Mouse (Mus musculus) adrenal gland, adult (tissue): ENCODE measurements around the gene Ralbp1.

Experiments used
- DNase-seq, 2 experiments: peaks; one replicate each; pipeline ENCODE4 v3.0.0; 2022 to 2023; ENCODE audit warnings: low spot score in 1 of 2; ENCODE audit not compliant: inconsistent age in 2 of 2

Ralbp1 gene

DNA sequence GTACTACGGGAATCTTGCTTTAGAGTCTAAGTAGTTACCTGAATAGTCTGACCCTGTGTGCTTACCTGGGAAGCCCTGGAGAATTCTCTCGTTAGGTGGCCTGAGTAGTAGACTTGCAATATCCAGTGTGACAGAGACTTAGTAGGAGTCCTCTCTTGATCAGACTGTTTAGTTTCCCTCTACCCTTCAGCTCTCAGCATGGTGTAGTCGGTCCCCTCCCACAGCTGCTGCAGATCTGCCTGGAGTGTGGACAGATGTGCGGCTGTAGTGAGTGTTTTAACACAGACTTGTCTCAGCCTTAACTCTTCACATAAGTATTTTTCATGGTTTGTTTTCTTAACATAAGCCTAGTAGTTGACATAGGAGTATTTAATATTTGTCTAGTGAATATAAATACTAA lies 83.6 kb downstream of the Ralbp1 start:
- no peak for DNase-seq

DNA sequence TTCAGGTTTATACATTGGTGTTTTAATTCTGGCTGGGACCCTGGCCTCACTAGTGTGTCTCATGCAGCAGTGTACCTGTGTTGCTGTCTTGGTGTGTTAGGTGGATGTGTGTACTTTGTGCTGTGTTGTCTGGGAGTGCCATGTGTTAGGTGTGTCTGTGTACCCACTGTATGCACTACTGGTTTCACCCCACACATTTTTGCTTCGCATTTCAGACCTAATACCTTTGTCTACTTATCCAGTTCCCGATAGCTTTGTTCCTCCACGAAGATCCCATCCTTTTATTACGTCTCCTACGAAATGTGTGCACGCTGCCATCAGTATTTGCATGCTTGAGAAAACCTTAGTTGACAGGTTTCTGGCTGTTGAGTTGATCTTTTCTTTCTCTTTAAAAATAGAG lies 85.1 kb downstream of the Ralbp1 start:
- DNase-seq: no peak

DNA sequence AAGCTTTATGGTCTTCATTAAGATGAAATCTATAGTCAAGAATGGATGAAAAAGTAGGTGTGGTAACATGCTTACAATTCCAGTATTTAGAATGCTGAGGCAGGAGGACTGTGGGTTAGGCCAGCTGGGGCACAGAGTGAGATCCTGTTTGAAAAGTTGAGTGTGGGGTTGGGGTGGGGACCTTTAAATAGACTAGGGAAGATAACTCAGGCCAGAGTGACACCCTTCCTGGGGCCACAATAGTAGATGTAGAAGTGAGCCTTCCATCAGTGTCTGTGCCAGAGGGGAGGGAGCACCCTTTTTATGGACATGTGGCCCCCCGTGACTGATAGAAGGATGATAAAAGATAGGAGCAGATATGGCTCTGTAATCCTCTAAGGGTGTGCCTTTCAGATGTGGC lies 86.2 kb downstream of the Ralbp1 start:
- DNase-seq: no peak

DNA sequence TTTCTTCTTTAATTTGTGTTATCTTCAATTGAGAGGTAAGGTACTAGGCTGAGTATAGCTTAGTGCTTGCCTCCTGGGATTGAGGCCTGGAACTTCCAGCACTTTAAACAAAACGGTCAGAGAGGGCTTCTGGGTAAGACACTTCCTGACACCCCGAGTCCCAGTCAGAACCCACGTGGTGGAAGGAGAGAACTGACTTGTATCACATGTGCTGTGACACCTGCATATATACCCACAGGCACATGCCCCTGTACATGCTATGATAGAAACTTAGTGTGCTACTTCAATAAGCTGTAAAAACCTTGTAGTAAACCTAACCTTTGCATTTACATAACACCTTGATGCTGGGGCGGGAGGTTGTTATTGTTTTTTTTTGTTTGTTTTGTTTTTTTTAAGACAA lies 87.2 kb downstream of the Ralbp1 start:
- DNase-seq: no peak
